Mouse (Mus musculus): ENCODE data around the gene Dlx5.

The Dlx5 gene

DNA sequence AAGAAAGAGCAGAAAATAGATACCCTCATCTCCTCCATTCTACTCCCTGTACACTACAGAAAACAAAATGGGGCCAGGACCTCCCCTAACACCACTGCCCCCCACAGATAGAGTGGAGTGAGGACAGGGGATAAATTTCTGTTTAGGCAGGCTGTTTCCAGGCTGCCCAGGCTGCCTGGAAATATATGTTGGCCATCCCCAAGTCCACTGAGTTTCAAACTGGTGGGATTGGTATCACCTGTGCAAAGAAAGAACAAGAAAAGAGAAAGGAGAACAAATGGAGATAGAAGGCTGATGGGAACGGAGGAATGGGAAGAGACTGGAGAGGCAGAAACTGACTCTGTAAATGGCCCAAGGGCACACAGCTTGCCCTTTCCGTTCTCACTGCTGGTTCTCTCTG lies 5.7 kb downstream of the Dlx5 start:
- no peak for DNase-seq (ENCODE audit: low spot score in 2 of 2)

DNA sequence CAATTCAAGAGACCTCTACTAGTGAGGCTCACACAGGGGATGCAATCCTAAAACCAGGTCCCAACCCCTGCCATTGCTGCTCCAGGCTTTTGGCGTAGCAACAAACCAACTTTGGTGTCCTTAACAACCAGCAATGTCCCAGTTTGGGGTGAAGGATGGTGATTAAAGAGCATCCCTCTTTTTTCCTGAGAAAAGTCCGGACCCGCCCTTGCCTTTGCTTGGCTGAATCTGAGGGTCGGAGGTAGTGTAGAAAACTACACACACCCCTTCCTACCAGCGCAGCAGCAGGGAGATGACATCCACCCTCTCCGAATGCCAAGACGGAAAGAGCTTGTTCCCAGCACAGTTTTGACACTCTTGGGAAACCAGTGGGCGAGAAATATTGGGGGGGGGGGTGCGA lies 6.2 kb downstream of the Dlx5 start:
- no peak for DNase-seq (ENCODE audit: low spot score in 2 of 2)

DNA sequence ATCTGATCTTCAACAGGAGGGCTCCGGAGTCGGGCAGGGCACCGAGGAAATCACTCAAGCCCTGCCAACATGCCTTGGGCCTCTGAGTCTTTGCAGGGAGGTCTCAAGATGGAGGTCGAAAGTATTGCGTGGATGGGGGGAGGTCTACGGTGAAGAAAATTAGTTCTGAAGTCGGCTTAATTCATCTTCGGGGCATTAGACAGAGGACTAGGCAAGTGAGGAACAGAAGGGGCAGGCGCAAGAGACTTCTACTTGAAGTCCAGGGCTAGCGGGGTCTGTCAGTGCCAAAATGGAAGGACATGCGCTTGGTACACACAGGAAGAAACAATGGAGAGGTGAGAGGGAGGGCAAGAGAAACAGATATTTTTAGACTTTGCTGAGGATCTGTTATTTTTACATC lies 6.7 kb downstream of the Dlx5 start:
- DNase-seq (ENCODE audit: low spot score in 2 of 2) = no peak

DNA sequence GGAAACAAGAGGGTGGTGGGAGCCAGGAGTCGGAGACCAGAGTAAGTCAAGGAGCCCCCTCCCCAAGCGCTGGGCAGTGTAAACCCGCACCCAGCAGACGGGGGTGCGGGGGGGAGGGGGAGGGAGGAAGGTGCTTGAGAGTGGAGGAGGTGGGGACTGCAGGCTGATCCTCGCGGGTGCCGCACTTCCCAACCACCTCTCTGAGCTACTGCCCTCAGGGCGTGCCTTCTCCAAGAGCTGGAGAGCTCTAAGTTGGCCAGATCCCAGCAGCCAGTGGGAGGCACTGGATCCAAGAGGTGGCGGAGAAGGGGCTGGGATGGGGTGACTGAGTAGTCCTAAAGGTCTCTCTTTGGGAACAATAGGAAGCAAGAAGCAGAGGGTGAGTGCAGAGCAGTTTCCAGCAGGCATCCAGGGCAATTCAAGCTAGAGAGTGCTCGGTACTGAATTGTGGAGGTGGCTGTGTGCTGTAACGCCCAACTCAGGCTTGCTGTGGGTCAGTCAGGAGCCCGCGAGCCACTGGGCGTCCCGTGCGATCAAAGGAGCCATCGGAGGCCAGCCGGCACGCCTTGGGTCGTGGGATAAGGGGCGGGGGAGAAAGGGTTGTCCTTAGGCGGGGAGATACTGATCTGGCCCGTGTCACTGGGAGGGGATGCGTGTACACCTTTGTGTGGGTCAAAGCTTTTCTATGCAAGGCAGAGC lies 7.7 kb downstream of the Dlx5 start:
- DNase-seq (ENCODE audit: low spot score in 2 of 2) = no peak

DNA sequence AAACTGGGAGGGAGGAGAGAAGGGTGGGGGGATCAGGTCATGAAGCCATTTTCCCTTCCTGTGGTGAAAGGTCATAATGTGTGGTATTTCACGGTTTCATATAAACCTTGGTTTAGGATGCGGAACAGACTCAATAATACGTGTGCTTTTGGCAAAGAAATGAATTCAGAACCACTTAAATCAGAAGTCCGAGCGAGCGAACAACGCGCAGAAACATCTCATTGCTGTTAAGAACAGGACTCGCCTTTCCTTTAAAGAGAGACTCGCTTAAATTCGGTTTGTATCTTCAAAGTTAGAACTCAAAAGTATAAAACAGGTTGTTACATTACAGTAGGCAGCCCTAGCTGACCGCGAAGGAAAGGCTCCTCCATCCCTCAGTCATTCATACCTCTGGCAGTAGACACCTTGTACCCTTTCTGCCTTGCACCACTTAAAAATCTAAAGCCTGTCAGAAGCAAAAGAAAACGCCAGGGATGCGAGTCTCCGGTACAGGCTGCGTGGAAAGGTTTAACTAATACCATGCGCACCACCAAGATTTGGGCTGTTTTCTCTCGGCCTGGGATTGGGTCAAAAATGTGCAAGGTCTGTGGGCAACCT lies 8.3 kb downstream of the Dlx5 start:
- DNase-seq (ENCODE audit: low spot score in 2 of 2) = no peak

DNA sequence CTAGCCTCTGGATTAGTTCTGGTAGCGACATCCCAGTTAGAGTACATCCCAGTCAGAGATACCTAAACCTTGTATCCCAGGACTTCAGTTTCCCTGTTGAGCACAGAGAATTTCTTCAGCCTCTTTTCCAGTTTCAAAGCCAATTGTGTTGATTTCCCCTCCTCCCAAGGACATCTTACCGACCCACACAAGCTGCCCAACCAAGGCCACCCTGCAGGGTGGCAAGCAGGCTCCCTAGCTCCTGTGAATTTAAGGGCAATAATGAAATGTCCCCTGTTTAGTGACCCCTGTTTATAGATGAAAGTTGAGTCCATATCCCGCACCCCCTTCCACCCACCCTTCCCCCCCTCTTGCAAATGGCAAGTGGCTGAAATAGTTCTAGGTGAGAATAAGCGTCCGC lies 9.0 kb downstream of the Dlx5 start:
- no peak for DNase-seq (ENCODE audit: low spot score in 2 of 2)

DNA sequence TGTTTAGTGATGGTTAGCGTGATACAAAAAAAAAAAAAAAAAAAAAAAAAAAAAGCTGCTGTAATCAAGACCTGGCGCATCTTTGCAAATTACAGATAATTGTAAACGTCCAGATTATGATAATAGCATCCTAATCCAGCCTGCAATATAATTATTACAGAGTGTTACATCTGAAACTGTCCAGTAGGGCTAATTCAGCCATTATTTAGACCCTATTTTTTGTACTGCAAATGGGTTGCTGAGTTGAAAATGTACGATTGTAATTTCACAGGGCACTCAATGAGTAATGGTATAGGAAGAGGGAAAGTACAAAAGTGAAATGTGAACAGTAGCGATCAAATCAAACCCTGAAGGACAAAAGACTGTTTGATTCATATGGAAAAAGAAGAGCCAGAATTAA lies 10.2 kb downstream of the Dlx5 start:
- no peak for DNase-seq (ENCODE audit: low spot score in 2 of 2)

DNA sequence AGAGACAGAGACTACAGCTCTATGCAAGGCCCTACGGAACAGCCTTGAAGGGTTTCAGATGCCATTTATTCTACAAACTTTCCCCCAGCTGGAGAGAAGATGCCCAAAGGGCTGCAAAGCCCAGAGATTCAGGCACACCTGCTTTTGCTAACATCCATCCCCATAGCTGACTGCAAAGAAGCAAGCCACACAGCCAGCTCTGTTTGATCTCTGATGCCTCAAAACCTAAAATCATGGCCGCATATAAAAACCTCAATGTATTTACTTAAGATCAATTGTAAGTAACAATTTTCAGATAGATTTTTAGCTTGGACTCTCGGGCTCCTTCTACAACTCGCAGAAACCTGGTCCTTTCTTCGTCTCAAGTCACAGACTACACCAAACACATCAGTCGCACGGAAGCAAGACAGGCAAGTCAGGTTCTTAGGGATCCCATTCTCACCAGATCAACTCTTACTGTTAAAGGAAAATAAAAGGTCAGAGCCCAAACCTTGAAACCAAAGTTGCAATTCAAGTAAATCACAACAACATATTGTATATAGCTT lies 10.9 kb downstream of the Dlx5 start:
- no peak for DNase-seq (ENCODE audit: low spot score in 2 of 2)

DNA sequence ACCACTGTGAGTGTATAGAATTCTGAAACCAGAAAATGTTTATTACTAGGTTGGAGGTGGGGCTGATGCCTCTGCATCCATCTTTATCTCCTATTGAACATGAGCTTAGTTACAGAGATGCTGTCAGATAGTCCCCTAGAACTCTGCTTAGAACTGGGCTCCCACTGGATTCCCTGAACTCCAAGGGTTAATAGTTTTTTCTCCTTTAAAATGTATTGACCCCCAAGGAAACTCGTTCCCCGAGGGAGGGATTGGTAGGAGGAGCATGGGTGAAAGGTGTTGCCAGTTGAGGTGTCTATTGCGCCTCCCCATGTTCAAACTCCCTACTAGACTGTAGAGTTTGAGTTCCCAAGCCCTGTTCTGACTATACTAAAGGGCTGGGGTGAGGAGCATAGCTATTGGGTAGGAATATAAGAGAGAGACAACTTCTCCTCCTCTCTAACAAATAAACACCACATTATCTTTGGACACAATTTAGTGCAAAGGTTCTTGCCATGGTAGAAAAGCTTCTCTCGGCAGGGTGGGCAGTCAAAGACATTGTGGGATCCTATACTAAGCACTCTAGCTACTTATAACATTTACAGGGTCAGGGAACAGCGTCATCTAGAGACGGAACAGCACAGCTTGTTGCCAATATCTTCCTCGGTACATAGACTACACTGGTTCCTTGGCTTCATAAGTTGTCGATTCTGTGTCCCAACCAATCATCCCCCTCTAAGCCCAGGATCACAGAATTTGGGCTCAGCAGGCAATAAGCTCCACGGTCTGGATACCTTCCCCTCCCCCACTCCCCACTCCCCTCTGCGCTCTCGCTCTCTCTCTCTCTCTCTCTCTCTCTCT lies 11.7 kb downstream of the Dlx5 start:
- DNase-seq (ENCODE audit: low spot score in 2 of 2) = no peak

DNA sequence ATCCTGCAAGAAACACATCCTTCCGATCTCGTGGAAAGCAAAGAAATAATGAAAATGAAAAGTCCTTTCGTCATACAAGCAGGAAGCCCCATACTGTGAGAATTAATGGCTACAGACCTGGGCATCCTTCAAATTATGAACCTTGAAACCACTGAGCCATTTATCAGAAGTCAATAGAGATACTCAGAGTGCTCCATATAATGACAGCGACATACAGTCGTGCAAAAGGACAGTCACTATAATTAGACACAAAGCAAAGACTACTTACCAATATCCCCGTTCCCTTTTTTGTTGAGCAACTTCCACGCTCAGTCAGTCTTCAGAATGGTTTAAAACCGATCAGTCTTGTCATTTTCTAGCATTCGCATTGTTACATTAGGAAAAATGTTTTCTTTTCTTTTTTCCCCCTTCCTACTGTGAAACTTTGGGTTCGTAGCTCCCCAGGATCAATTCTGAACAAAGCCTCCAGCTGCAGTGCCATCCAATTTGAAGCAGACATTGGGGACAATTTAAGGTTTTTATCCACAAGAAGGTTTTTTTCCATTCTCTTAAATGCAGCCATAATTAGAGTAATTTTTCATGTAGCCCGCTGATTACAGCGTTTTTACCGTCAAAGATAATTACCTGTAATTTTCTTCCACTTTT lies 12.7 kb downstream of the Dlx5 start:
- no peak for DNase-seq (ENCODE audit: low spot score in 2 of 2)

DNA sequence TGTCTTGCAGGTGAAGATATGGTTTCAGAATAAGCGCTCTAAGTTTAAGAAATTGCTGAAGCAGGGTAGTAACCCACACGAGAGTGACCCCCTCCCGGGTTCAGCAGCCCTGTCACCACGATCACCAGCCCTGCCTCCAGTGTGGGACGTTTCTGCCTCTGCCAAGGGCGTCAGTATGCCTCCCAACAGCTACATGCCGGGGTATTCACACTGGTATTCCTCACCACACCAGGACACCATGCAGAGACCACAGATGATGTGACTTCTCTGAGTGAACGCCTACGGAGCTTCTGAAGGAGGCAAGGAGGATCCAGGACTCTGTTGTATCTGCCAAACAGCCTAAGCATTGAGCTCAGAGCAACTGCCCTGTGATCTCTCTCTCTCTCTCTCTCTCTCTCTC lies 14.9 kb downstream of the Dlx5 start:
- DNase-seq (ENCODE audit: low spot score in 2 of 2) = no peak

DNA sequence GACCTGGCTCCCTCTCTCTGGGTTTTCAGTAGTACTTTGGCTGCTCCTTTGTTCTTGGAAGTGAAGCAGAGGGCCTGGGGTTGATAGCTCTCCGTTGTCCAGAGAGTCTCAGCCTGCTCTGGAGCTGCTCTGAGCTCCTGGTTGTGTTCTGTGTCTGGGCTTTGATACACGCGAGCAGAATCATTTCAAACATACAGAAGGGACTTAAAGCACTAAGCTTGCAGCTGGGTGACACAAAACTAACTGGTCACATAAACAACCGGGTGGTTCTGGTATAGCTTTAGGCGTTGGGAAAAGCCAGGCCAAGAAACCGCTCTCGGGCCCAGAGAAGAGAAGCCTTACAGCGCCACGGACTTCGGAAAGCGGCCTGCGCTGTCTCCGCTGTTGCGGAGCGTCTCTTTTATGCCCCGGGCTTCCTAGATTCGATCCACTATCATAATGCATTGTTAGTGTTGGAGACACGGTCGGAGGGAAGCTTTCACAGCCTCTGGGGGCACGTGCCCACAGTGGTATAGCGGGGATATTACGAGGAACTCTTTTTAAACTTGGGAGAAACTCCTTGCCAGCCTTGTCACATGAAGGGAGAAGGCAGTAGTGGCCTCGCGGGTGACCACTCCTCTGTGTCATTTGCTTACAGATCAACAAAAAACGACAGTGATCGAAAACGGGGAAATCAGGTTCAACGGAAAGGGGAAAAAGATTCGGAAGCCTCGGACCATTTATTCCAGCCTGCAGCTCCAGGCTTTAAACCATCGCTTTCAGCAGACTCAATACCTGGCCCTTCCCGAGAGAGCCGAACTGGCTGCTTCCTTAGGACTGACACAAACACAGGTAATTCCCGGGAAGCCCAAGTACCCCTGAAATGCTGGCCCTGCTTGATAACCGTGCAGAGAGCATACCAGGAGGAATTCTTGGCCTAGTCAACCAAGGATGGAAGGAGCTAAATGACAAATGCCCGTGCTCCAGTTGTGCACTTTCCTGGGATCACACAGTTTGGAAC lies 17.1 kb downstream of the Dlx5 start:
- no peak for DNase-seq (ENCODE audit: low spot score in 2 of 2)

DNA sequence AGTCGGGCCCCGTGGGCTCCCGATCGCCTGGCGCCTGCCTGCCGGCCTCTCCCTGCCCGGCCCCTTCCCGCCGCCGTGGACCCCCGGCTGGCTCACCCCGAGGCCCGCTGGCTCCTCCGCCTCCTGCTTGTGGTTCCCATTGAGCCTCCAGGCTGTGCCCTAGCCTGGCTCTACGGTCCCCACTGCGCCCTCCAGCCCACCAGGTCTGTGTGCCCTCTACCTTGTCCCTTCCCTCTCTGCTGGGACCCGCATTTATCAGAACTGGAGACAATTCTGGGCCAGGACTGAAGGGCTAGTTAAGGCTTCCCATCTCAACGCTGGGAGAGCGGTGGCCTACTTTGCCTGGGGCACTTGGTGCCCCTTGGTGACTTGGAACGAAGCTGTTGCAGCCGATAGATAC lies 17.9 kb downstream of the Dlx5 start:
- no peak for DNase-seq (ENCODE audit: low spot score in 2 of 2)

DNA sequence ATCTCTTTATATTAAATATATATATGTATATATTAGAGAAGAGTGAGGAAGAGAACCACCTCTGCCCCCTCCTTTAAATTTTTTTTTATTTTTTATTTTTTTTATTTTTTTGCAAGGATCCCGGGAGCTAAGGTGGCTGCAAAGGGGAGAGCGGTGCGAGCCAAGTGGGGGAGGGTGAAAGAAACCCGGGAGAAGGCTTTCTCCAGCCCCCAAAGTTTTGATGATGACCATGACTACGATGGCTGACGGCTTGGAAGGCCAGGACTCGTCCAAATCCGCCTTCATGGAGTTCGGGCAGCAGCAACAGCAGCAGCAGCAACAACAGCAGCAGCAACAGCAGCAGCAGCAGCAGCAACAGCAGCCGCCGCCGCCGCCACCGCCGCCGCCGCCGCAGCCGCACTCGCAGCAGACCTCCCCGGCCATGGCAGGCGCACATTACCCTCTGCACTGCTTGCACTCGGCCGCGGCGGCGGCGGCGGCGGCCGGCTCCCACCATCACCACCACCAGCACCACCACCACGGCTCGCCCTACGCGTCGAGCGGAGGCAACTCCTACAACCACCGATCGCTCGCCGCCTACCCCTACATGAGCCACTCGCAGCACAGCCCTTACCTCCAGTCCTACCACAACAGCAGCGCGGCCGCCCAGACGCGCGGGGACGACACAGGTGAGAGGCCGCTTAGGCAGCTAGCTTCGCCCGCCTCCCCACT lies 18.6 kb downstream of the Dlx5 start, which contains the start of gene Dlx6:
Gene Dlx6 (plus strand): TSS at position 175 of the 711 bp plus-strand sequence.
- no peak for DNase-seq (ENCODE audit: low spot score in 2 of 2)

DNA sequence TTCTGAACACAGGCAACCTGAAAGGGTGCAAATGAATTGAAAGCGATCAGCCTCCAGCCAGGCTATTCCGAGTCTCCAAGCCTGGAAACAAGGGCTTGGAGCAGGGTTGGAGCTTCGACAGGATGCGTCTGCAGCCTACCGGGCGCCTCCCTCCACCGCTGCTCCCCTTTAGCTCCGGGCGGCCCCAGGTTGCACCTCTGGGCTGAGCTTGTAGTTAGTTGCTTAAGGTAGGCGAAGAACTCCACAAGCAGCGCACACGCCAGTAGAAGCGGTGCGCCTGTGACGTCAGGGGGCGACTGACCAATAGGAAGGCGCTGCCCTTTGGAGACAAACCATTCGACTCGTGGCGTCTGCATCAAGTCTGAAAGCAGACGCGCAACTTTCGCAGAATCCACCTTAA lies 19.3 kb downstream of the Dlx5 start:
- DNase-seq (ENCODE audit: low spot score in 2 of 2) = peak; percentile 56 to 76

DNA sequence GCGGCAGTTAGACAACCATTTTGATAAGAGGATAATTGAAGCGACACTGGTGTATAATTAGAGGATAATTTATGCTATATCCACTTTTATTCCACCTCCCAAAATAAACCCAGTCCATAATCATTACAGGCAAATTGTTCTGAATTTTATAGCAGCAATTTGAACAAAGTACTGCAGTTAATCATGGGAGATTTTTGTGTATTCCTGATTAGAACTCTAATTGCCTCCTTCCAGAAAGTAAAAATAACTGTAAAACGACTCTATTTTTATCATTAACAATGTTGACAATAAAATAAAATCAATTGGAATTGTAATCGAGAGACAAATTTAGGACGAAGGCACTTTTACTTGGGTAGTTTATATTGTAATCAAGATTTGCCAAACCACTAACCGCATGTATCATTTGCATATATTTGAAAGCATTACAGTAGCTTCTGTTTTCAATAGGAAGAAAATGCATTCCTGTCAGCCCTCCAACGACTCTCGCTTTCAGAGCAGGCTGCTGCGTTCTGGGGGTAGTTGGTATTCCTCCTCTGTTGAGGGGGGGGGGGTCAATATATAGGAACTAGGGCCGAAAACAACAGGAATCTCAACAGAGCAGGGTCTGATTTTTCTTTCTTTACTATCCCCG lies 20.0 kb downstream of the Dlx5 start:
- DNase-seq (ENCODE audit: low spot score in 2 of 2) = no peak

DNA sequence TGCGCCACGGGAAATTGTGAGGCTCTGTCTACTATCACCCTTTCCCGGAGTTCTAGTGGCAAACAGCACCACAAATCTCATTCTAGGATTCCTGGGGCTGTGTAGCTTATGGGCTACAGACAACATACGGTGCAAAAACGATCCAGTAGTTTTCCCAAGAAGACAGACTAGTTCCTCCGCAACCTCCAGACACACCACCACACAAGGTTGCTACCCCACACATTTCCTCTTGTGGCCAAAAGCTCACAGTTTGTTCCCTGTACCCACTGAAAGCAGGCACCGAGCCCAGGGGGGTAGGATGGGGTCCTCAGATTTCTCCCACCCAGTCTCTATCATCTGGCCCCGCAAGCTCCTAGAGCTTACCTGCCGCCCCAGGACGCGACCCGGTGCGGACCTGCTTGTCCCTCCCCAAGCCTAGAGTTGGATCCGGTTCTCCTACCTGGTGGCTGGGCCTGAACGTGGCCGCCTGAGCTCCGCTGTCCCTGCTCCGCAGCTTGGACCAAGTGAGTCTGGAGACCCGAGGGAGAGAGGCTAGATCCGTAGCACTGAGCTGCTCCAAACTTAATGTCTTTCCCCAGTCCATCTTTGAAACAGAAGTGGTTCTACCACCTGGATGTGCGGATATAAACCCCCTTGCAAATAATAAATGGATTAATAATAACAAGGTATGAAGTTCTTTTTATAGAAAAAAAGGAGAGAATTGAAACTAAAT lies 20.6 kb downstream of the Dlx5 start:
- DNase-seq (ENCODE audit: low spot score in 2 of 2) = no peak

DNA sequence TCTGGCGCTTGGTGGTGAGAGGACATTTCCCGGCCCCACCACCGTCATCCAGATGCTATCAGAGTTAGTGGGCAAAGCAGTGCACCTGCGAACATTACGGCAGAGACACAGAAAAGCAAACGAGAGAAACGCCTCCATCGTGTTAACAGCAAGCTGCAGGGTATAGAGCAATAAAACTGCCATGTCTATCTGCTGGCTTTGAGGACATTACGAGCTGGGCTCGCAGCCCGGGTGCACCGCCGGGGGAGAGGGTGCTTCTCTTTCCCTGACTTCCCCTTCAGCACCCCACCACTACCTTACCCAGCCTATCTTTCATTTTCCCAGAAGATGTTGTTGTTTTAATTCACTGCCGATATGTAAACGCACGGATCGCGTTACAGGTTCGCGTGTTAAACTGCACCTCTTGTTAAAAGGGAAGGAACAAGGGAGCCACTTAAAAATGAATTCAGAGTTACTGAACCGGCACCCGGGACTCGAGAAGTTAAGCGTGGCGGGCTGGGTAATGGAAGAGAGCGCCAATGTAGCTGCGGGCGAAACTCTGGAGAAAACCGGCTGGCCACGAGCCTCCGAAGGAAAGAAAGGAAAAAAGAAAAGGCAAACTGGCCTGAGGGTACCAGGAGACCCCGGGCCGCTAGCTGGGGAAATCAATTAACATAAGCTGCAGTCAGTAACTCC lies 21.3 kb downstream of the Dlx5 start:
- no peak for DNase-seq (ENCODE audit: low spot score in 2 of 2)

All from frontal cortex, postnatal 10 days (tissue).